Mouse (Mus musculus): ENCODE data around the gene Zbtb41. TPM values are rescaled to one million over a fixed set of nuclear protein-coding genes. Genes with fewer than 3 reads are reported as not detected.
"Not testable (repeated sequence)": the region's sequence is repeated elsewhere in the genome, so short reads cannot be mapped to it uniquely, and the experiment has no call there.

Zbtb41 gene
- polyA plus RNA-seq, 1 experiment, result 1.3 TPM

DNA sequence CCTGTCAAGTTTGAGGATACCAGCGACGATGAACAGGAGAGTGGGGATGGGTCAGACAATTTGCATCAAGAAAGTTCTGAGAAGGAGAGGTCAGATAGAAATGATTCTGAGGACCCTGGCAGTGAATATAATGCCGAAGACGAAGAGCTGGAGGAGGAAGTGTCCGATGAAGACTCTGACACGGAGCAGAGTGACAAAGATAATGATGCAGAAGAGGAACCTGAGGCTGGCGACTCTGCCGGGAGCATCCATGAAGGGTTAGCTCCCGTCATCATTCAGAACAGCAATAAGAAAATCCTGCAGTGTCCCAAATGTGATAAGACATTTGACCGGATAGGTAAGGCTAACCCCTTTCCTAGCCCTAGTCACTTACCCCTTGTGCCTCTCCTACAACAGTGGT is 1.8 kb downstream of the Zbtb41 start:
- H3K36me3 ChIP-seq (ENCODE audit: control insufficient read depth, insufficient read depth, low read length), result no peaks in the 10 kb centered on the region
- 57% methylated on average over 10 of the region's 10 CpGs for WGBS
- no peak overlapping the region for H3K4me3 ChIP-seq (ENCODE audit: extremely low read depth, insufficient read depth, insufficient read length)
- H3K27me3 ChIP-seq (ENCODE audit: control insufficient read depth, insufficient read depth, low read length), result no peaks in the 10 kb centered on the region
- H3K4me1 ChIP-seq (ENCODE audit: control insufficient read depth, insufficient read depth, insufficient read length), result peaks cover 4% of the 10 kb centered on the region
- no peak overlapping the region for H3K27ac ChIP-seq (ENCODE audit: insufficient read depth, low read length)
- TF ChIP-seq CTCF (IDR thresholded peaks at IDR 0.05; ENCODE audit: extremely low read depth, insufficient read depth, insufficient read length, insufficient replicate concordance), result no peak
- DNase-seq (ENCODE audit: low read depth in 1 of 2, low spot score in 2 of 2), result no peak

DNA sequence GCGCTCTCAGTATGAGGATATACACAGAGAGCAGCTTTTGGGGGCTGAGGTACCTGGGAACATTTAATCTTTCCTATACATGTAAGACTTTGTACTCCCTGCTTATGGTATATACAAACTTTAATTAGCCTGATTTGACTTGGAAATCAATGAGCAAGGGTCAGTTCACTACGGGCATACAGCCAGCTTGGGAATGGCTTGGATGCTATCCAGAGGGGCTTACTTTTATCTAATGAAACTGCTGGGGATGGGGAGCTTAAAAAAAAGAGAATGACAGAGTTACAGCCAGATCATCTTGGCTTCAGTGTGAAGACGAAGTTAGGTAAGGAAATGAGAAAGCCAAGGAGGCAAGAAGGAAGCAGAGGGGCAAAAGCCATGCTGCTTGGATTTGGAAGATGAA is 2.9 kb downstream of the Zbtb41 start:
- WGBS, result 73% methylated on average over 3 of the region's 3 CpGs

DNA sequence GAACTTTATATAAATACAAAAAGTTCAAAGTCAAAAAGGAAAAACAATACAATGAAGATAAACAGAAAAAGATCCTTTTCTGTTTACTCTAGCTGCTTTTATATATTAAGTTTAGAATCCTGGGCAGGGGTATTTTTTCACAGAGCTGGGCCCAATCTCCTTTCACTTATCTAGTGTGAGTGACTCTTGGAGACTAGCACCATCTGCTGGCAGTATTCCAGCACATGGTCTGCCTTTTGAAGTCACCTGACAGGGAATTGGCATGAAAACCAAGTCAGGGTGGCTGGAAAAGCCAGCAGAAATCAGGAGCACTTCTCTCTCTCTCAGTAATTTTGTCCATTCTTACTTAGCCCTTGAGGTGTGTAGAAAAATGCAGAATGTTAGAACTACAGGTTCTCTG is 16.3 kb downstream of the Zbtb41 start:
- H3K4me1 ChIP-seq (ENCODE audit: control insufficient read depth, insufficient read depth, insufficient read length), result no peaks in the 10 kb centered on the region
- no peak for TF ChIP-seq CTCF (IDR thresholded peaks at IDR 0.05; ENCODE audit: extremely low read depth, insufficient read depth, insufficient read length, insufficient replicate concordance)
- TF ChIP-seq POLR2A (IDR thresholded peaks at IDR 0.05; ENCODE audit: low read depth, low read length), result no peak
- H3K27ac ChIP-seq (ENCODE audit: insufficient read depth, low read length), result no peak overlapping the region
- DNase-seq (ENCODE audit: low read depth in 1 of 2, low spot score in 2 of 2), result peak in 1 of 2 experiments; percentile 29
- peaks cover 18% of the 10 kb centered on the region for H3K36me3 ChIP-seq (ENCODE audit: control insufficient read depth, insufficient read depth, low read length)
- H3K27me3 ChIP-seq (ENCODE audit: control insufficient read depth, insufficient read depth, low read length), result no peaks in the 10 kb centered on the region
- H3K4me3 ChIP-seq (ENCODE audit: extremely low read depth, insufficient read depth, insufficient read length), result no peak overlapping the region

More for the DNA sequence above, 2.9 kb downstream of the Zbtb41 start:
- Histone ChIP-seq H3K27me3 (ENCODE audit: control insufficient read depth, insufficient read depth, low read length) (no peaks in the 10 kb centered on the region), H3K36me3 (ENCODE audit: control insufficient read depth, insufficient read depth, low read length) (0 out of 2 replicates have a peak, but pooled peaks cover 2% of the 10 kb centered on the region), H3K4me3 (ENCODE audit: extremely low read depth, insufficient read depth, insufficient read length) (no peak overlapping the region), H3K4me1 (ENCODE audit: control insufficient read depth, insufficient read depth, insufficient read length) (peaks cover 4% of the 10 kb centered on the region), H3K27ac (ENCODE audit: insufficient read depth, low read length) (no peak overlapping the region)
- TF ChIP-seq CTCF (IDR thresholded peaks at IDR 0.05; ENCODE audit: extremely low read depth, insufficient read depth, insufficient read length, insufficient replicate concordance) (no peak), POLR2A (IDR thresholded peaks at IDR 0.05; ENCODE audit: low read depth, low read length) (no peak)
- no peak for DNase-seq (ENCODE audit: low read depth in 1 of 2, low spot score in 2 of 2)

DNA sequence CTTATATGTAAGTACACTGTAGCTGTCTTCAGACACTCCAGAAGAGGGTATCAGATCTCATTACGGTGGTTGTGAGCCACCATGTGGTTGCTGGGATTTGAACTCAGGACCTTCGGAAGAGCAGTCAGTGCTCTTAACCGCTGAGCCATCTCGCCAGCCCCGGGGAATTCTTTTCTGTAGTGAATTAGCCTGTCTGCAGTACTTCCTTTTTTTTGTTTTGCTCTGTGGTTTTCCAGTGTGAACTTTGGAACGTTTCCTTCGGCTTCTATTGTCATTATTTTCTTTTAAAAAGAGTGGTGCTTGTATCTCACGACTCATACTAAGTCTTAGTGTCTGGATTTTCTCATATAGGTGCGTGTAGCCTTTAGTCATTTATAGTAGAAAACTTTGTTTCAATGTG is 21.0 kb downstream of the Zbtb41 start:
- H3K4me1 ChIP-seq (ENCODE audit: control insufficient read depth, insufficient read depth, insufficient read length); H3K27me3 ChIP-seq (ENCODE audit: control insufficient read depth, insufficient read depth, low read length); H3K4me3 ChIP-seq (ENCODE audit: extremely low read depth, insufficient read depth, insufficient read length); H3K27ac ChIP-seq (ENCODE audit: insufficient read depth, low read length); DNase-seq (ENCODE audit: low read depth in 1 of 2, low spot score in 2 of 2): not testable (repeated sequence)
- 40% methylated on average over 9 of the region's 9 CpGs for WGBS
- H3K36me3 ChIP-seq (ENCODE audit: control insufficient read depth, insufficient read depth, low read length), result peaks cover 15% of the 10 kb centered on the region

DNA sequence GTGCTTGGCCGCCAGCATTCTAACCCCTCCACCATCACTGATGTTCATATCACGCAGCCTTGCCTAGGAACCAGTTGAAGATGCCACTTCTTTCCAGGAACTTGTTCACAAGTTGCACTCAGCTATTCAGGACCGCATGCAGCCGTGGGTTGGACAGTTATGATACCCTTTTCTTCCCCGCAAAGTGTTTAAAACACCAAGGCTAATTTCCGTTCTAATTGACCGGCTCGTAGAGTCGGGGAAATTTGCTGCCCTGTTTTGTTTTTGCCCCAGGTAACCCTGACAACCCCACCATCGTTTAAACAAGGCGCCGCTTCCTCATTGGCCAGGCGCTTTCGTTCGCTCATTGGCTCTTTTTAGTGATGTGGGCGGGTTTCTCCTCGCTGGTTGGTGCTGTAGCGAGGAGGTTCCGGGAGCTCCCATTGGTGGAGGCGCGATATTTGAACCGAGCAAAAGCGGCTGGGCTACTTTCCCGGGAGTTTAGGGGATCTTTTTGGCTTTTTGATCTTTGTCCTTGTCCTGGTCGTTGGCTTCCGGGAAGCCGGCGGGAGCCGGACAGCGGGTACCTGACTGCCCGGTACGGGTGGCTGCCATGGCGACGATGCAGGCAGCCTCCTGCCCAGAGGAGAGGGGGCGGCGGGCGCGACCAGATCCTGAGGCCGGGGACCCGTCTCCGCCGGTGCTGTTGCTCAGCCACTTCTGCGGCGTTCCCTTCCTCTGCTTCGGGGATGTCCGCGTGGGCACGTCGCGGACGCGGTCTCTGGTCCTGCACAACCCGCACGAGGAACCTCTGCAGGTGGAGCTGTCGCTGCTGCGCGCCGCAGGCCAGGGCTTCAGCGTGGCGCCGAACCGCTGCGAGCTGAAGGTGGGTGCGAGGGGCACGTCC is 32.5 kb downstream of the Zbtb41 start, which contains the start of gene Aspm:
Gene Aspm (plus strand): TSS at position 433 of the 886 bp plus-strand sequence.
- peak within 1 kb of the TSS; percentile 66 for H3K4me3 ChIP-seq (ENCODE audit: extremely low read depth, insufficient read depth, insufficient read length)
- peak; percentile 89 to 96 for DNase-seq (ENCODE audit: low read depth in 1 of 2, low spot score in 2 of 2)
- WGBS, result under 1% methylated on average over 65 of the region's 65 CpGs
- H3K27me3 ChIP-seq (ENCODE audit: control insufficient read depth, insufficient read depth, low read length), result no peaks in the 10 kb centered on the region
- H3K27ac ChIP-seq (ENCODE audit: insufficient read depth, low read length), result no peak within 1 kb of the TSS; the same call in 1 of the 2 replicates
- H3K36me3 ChIP-seq (ENCODE audit: control insufficient read depth, insufficient read depth, low read length), result no peaks in the 10 kb centered on the region
- TF ChIP-seq CTCF (IDR thresholded peaks at IDR 0.05; ENCODE audit: extremely low read depth, insufficient read depth, insufficient read length, insufficient replicate concordance) (no peak), POLR2A (IDR thresholded peaks at IDR 0.05; ENCODE audit: low read depth, low read length) (no peak)
- H3K4me1 ChIP-seq (ENCODE audit: control insufficient read depth, insufficient read depth, insufficient read length), result peaks cover 9% of the 10 kb centered on the region; the same call in 1 of the 2 replicates

DNA sequence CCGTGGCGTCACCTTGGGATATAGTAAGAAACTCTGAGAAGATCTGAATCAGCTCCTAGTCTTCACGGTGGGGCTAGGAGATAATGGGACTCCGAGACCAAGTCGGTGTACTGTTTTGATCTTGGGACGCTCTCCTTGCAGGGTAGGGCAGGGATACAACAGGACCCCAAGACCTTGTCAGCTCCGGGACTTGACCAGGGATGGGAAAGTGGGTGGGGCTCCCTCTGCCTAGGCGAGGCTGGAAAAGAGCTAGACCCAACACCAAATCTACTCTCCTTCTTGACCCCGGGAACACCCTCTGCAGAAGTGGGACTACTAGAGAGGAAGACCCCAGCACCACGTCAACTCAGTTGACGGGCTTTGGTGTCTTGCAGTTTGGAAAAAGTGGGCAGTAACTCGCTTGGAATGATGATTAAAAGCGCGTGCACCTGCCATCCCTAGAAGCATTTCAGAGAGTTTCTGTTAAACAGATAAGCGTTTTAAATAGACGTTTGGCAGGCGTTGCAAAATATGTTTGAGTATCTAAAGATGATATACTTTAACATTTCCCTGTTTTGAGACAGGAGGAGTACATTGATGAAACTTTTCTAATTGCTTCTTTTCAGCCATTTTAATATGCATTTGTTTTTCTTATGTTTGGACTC is 33.3 kb downstream of the Zbtb41 start:
- WGBS, result 2% methylated on average over 17 of the region's 17 CpGs
- Histone ChIP-seq H3K4me3 (ENCODE audit: extremely low read depth, insufficient read depth, insufficient read length) (peak overlapping the region; percentile 66), H3K27me3 (ENCODE audit: control insufficient read depth, insufficient read depth, low read length) (no peaks in the 10 kb centered on the region), H3K4me1 (ENCODE audit: control insufficient read depth, insufficient read depth, insufficient read length) (peaks cover 9% of the 10 kb centered on the region; the same call in 1 of the 2 replicates), H3K27ac (ENCODE audit: insufficient read depth, low read length) (no peak overlapping the region; the same call in 1 of the 2 replicates), H3K36me3 (ENCODE audit: control insufficient read depth, insufficient read depth, low read length) (no peaks in the 10 kb centered on the region)
- no peak for DNase-seq (ENCODE audit: low read depth in 1 of 2, low spot score in 2 of 2)
- TF ChIP-seq CTCF (IDR thresholded peaks at IDR 0.05; ENCODE audit: extremely low read depth, insufficient read depth, insufficient read length, insufficient replicate concordance) (no peak), POLR2A (IDR thresholded peaks at IDR 0.05; ENCODE audit: low read depth, low read length) (no peak)

DNA sequence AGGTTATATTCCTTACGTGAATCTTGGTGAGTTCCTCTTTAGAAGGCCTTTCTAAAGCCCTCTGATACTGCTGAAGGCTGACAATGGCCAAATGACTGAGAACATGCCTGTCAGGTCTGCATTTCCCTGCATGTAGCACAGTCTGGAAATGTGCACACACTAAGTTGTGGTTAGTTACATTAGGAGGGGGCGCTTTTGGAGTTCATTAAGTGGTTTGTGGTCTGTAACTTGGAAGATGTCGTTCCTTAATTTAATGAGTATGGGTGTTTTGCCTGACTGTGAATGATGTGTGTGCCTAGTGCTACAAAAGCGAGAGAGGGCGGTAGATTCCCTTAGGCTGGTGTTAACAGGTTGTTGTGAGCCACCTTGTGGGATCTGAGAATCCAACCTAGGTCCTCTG is 38.7 kb downstream of the Zbtb41 start:
- TF ChIP-seq POLR2A (IDR thresholded peaks at IDR 0.05; ENCODE audit: low read depth, low read length) (no peak), CTCF (IDR thresholded peaks at IDR 0.05; ENCODE audit: extremely low read depth, insufficient read depth, insufficient read length, insufficient replicate concordance) (no peak)
- WGBS, result 58% methylated on average over 5 of the region's 5 CpGs
- H3K4me3 ChIP-seq (ENCODE audit: extremely low read depth, insufficient read depth, insufficient read length), result no peak overlapping the region

More for the DNA sequence above, 38.7 kb downstream of the Zbtb41 start:
- Histone ChIP-seq H3K27ac (ENCODE audit: insufficient read depth, low read length) (no peak overlapping the region), H3K4me1 (ENCODE audit: control insufficient read depth, insufficient read depth, insufficient read length) (no peaks in the 10 kb centered on the region), H3K27me3 (ENCODE audit: control insufficient read depth, insufficient read depth, low read length) (no peaks in the 10 kb centered on the region), H3K36me3 (ENCODE audit: control insufficient read depth, insufficient read depth, low read length) (no peaks in the 10 kb centered on the region)
- no peak for DNase-seq (ENCODE audit: low read depth in 1 of 2, low spot score in 2 of 2)
